Mouse (Mus musculus) left cerebral cortex, postnatal 10 days (tissue): Measurements from ENCODE around the gene Esrrb. TPM values are rescaled to one million over a fixed set of nuclear protein-coding genes. Genes with fewer than 3 reads are reported as not detected.

ENCODE experiments used
- DNase-seq, 2 experiments: peaks; one replicate each; pipeline ENCODE4 v3.0.0; 2021 to 2022; ENCODE audit warnings: low spot score in 2 of 2, mixed read lengths in 1 of 2; ENCODE audit errors: extremely low spot score in 1 of 2
- intact Hi-C: fragments of 180-260 bp; cut with DNase I; formaldehyde crosslinking; loops from one replicate; pipeline ENCODE4 v1.15.1; 2025
- total RNA-seq, 2 experiments: library from RNA; stranded (reverse); gene quantifications; 2 replicates each; pipeline ENCODE4 v1.2.3; 2021

The Esrrb gene
- total RNA-seq, 2 experiments from 2014 or later = 0.73 to 1.2 TPM

DNA sequence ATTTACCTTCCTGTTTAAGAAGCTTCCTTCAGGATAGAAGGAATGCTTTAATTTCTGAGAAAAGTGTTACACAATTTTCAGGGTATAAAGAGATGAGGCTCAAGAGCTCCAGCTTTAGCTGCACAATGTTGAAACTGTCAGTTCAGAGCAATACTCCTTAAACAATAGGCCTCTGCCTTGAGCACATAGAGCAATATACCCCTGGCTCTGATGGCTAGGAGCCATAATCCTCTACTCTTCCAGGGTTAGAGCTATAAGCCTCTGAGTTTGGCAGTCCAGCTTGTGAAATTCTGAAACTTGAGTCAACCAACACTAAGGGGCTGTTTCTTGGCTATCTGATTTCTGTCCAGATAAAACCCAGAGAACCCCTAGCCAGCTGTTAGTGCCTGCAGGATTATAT lies 176.9 kb downstream of the Esrrb start:
- no peak for DNase-seq
- intact Hi-C loops = no loop called here

DNA sequence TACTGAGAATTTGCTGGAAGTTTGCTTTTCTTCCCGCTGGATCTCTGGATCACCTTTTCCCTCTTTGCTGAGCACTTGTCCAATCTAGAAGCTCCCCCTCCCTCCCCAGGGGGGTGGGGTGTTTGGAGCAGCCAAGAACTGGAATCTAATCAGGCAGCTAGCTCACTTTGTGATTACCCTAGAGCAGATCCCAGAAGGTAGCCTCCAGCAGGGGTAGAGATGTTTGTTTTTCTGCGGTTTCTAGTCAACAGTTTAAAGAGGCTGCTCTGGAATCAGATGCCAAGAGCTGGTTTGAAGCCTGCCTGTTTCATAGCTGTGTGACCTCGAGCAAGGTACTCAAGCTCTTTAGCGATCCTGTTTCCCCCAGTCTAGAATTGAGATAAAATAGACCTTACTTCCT lies 177.8 kb downstream of the Esrrb start:
- DNase-seq = no peak
- intact Hi-C loops = no loop called here

DNA sequence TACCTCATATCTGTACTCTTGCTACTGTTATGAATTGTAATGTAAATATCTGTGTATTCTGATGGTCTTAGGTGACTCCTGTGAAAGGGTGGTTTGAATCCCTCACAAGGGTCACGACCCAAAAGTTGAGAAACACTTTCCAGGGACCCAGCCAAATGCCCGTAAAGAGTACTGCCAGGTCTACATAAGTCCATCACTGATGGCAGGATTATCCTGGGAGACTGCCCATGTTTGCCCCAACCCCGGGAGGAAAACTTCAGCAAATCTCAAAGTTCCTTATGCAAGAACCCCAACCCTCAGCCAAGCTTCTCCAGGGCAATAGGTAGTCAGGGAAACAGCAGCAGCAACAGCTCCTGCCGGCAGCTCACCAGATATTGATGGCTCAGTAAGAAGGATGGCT lies 178.6 kb downstream of the Esrrb start:
- intact Hi-C loops = no loop called here
- no peak for DNase-seq

GRCm38 (mm10) chr12:86547808-86548207 lies 186.9 kb downstream of the Esrrb start:
- DNase-seq = no peak
- intact Hi-C loops = no loop called here

- no peak for DNase-seq
- intact Hi-C loops = no loop called here
Measured at GRCm38 (mm10) chr12:86553037-86553436, 192.1 kb downstream of the Esrrb start.

DNA sequence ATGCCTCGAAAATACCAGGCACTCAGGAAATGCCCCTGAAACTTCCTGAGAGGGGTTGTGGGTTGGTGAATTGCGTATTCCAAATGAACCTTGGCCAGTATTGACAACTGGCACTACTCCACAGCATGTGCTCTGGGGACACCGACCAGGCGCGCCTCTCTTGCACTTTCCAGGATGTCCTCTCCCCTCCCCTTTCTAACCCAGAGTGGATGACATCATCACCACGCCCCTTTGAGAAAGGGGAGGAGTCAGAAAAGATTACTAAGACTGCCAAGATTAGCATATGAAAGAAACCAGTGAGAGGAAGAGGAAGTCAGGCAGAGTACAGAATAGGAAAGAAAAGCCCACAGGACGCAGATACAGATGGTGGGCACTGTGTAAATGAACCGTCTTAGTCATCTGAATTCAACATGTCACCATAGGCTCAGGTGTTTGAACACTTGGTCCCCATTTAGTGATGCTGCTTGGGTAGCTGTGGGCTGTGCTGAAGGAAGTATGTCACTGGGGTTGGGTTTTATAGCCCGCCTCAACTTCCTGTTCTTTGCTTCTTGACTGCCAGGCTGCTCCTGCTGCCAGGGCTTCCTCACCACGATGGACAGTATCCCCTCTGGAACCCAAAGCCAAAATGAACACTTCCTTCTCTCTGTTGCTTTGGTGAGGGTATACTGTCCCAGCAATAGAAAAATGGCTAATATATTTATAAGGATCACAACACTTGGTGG lies 196.0 kb downstream of the Esrrb start:
- intact Hi-C loops = no loop called here
- DNase-seq = no peak

DNA sequence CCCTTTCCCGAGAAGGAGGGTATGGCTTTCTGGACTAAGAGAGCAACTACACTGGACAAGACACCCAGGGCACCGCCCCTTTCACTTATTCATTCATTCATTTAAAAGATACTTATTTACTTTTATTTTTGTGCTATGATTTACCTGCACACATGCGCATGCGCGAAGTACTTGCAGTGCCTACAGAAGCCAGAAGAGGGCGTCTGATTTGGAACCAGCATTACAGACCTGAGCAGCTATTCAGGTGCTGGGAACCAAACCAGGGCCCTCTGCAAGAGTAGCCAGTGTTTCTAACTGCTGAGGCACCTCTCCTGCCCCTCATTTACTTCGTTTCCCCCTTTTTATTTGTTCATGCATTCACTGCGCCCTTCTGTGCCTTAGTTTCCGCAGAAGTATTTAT lies 198.0 kb downstream of the Esrrb start:
- no peak for DNase-seq
- intact Hi-C loops = no loop called here

GRCm38 (mm10) chr12:86562705-86563104 lies 201.8 kb downstream of the Esrrb start:
- intact Hi-C loops = no loop called here
- DNase-seq = no peak

- intact Hi-C loops = no loop called here
- DNase-seq = peak in 1 of 2 experiments; percentile 25
Measured at GRCm38 (mm10) chr12:86565996-86566395, 205.1 kb downstream of the Esrrb start.

Other genes starting within 250 kb of the Esrrb start
- 10 to 100 TPM; 40.6 to 42.4 TPM for gene Gpatch2l, start 119.3 kb upstream of the Esrrb start, total RNA-seq